Mouse (Mus musculus) ES-E14 (cell line): ENCODE measurements around the gene Txnl4b. TPM values are rescaled to one million over a fixed set of nuclear protein-coding genes. Genes with fewer than 3 reads are reported as not detected.

Experiments
- DNase-seq: peaks from one replicate; pipeline ENCODE4 v3.0.0-alpha.2; 2013; ENCODE audit warnings: low read depth, low spot score
- H3K27ac ChIP-seq: 2 replicates; pipeline ENCODE4 v1.5.1; 2012; ENCODE audit warnings: low read depth, mild to moderate bottlenecking, low read length, moderate library complexity, mixed read lengths; ENCODE audit not compliant: poor library complexity, insufficient read depth, severe bottlenecking
- H3K36me3 ChIP-seq: 2 replicates; pipeline ENCODE4 v1.6.1; 2012; ENCODE audit warnings: mild to moderate bottlenecking, low read length, moderate library complexity, mixed read lengths; ENCODE audit not compliant: control insufficient read depth, poor library complexity, insufficient read depth, severe bottlenecking
- H3K4me1 ChIP-seq, 2 experiments: fragments of 150-350 bp in 1 of 2; sonication (generic) in 1 of 2; 2 replicates each; pipeline ENCODE4 v1.6.1; 2012; ENCODE audit warnings: low read length in 2 of 2, mild to moderate bottlenecking in 1 of 2, mixed read lengths in 1 of 2; ENCODE audit not compliant: control insufficient read depth in 2 of 2, insufficient read depth in 2 of 2, poor library complexity in 1 of 2
- H3K4me3 ChIP-seq, 2 experiments: fragments of 150-350 bp in 1 of 2; sonication (generic) in 1 of 2; 2 replicates each; pipeline ENCODE4 v1.5.1; 2012; ENCODE audit warnings: low read length in 2 of 2, low read depth in 1 of 2, mild to moderate bottlenecking in 1 of 2, mixed read lengths in 1 of 2; ENCODE audit not compliant: insufficient read depth in 1 of 2, poor library complexity in 1 of 2, severe bottlenecking in 1 of 2
- H3K9ac ChIP-seq: 2 replicates; pipeline ENCODE4 v1.6.1; 2012; ENCODE audit warnings: low read depth, mild to moderate bottlenecking, low read length, mixed read lengths; ENCODE audit not compliant: poor library complexity, insufficient read depth, severe bottlenecking
- H3K9me3 ChIP-seq: fragments of 150-350 bp; sonication (generic); 2 replicates; pipeline ENCODE4 v1.6.1; 2012; ENCODE audit warnings: low read depth, mild to moderate bottlenecking, low read length; ENCODE audit not compliant: control insufficient read depth, insufficient read depth
- CHD2 ChIP-seq: IDR thresholded peaks from 2 replicates; pipeline ENCODE4 v1.6.1; 2014; ENCODE audit warnings: mild to moderate bottlenecking, low read depth, low read length, inconsistent platforms
- HCFC1 ChIP-seq: IDR thresholded peaks from 2 replicates; pipeline ENCODE4 v1.6.1; 2012; ENCODE audit warnings: low read length, inconsistent platforms, borderline replicate concordance; ENCODE audit not compliant: insufficient read depth
- MAFK ChIP-seq: IDR thresholded peaks from 2 replicates; pipeline ENCODE4 v1.6.1; 2014; ENCODE audit warnings: mild to moderate bottlenecking, low read depth, low read length, inconsistent platforms; ENCODE audit not compliant: insufficient read depth
- ZC3H11A ChIP-seq: IDR thresholded peaks from 2 replicates; pipeline ENCODE4 v1.6.1; 2012; ENCODE audit warnings: low read depth, mild to moderate bottlenecking, inconsistent platforms, low read length, borderline replicate concordance
- ZNF384 ChIP-seq: IDR thresholded peaks from 2 replicates; pipeline ENCODE4 v1.6.1; 2012; ENCODE audit warnings: low read depth, low read length, inconsistent platforms
- in situ Hi-C, 2 experiments: fragments of 600-800 bp; cut with MboI; formaldehyde crosslinking; loops; one replicate each; pipeline ENCODE4 v1.15.1; 2025; ENCODE audit warnings: low sequenced_read_pairs in 2 of 2, inconsistent platforms in 1 of 2; ENCODE audit not compliant: unreplicated experiment in 2 of 2
- total RNA-seq: library from RNA; depleted of rRNA; stranded (reverse); fragments of 300-350 nt; gene quantifications from 2 replicates; pipeline ENCODE4 v1.2.3, GENCODE M21; 2012

The Txnl4b gene
- total RNA-seq, 1 experiment = 7.8 TPM

DNA sequence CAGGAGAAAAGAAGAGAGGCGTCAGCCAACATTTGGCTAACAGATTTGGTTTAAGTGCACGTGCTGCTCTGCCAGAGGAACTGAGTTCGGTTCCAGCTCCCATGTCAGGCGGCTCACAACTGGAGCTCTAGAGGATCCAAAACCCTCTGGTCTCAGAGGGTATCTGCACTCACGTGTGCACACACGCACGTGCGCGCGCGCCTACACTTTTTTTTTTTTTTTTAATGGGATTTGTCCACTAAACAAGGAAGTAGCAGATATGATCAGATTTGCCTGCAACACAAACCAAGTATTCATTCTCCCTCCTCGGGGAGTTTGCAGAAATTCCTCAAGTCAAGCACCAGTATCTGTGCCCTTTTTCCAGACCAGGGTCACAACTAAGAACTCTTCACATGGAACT, 42.0 kb downstream of the Txnl4b start:
- Histone ChIP-seq H3K9me3 (no peaks in the 10 kb centered on the region), H3K9ac (peak overlapping the region; percentile 87), H3K4me1 (peaks cover 0 to 3% of the 10 kb centered on the region in 2 experiments; a peak in 2 of 4 replicates), H3K36me3 (peaks cover 20% of the 10 kb centered on the region), H3K27ac (no peak overlapping the region), H3K4me3 (peak overlapping the region; percentile 86 to 94)
- TF ChIP-seq ZNF384 (peak; percentile 71; the same call in 1 of the 2 replicates), CHD2 (no peak)
- DNase-seq = peak; percentile 19
- in situ Hi-C loops = no loop called here

DNA sequence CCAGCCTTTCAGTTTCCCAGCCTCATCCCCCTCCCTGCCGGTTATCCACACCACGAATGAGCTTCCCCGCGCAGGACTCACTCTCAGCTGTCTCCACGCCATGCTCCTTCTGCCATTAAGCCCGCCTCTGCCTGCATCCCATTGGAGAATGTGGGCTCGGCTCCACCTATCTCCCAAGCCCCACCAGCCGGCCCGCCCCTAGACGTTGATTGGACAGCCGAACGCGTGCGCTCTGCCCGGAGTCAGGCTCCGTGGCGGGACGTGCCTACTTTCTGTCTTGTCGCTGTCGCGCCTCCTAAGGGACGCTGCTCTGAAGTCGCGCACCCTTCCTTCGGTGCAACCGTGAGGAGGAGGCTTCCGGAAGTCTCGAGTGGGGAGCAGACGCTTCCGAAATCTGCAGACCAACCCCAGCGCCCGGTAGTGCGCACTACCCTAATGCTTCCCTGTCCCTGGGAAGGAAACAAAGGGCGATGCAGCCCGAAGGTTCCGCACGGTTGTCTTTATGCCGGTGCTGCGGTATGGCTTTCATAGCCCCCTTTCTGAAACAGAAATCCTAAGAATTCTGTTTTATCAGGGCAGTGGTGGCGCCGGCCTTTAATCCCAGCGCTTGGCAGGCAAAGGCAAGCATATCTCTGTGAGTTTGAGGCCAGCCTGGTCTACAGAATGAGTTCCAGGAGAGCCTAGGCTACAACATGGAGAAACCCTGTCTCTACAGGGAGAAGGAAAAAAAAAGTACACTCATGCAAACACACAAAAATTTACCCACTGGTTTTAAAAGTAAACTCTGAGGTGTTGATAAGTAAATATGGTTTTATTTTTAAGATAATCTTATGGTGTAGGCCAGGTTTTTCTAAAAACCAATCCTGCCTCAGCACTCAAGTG, 42.8 kb downstream of the Txnl4b start, which contains the start of gene Dhodh:
TSS of gene Dhodh (minus strand) at position 403 of the 882 bp plus-strand sequence.
- Histone ChIP-seq H3K4me3 (peak within 1 kb of the TSS; percentile 86 to 94), H3K27ac (peak within 1 kb of the TSS; percentile 62), H3K9me3 (no peaks in the 10 kb centered on the region), H3K9ac (peak within 1 kb of the TSS; percentile 87), H3K4me1 (peaks cover 0 to 3% of the 10 kb centered on the region in 2 experiments; a peak in 2 of 4 replicates), H3K36me3 (peaks cover 16% of the 10 kb centered on the region)
- DNase-seq = peak; percentile 93
- in situ Hi-C loops = no loop called here
- TF ChIP-seq ZC3H11A = no peak
- TF ChIP-seq HCFC1 = peak; percentile 85
- TF ChIP-seq ZNF384 = no peak; the same call in 1 of the 2 replicates
- no peak for TF ChIP-seq CHD2
- no peak for TF ChIP-seq MAFK

GRCm38 (mm10) chr8:109609153-109609502, 43.4 kb downstream of the Txnl4b start:
- TF ChIP-seq ZNF384 (no peak), ZC3H11A (no peak), CHD2 (no peak), HCFC1 (no peak), MAFK (no peak)
- Histone ChIP-seq H3K36me3 (peaks cover 9% of the 10 kb centered on the region; the same call in 1 of the 2 replicates), H3K4me1 (peaks cover 3% of the 10 kb centered on the region in 2 experiments; a peak in 2 of 4 replicates), H3K9me3 (no peaks in the 10 kb centered on the region), H3K27ac (no peak overlapping the region), H3K9ac (peak overlapping the region; percentile 53; the same call in 1 of the 2 replicates), H3K4me3 (peak overlapping the region; percentile 86 to 94; a peak in 3 of 4 replicates)
- in situ Hi-C loops = no loop called here
- DNase-seq = no peak

- H3K9ac ChIP-seq = peak within 1 kb of the TSS; percentile 58
- H3K4me3 ChIP-seq = peak within 1 kb of the TSS; percentile 23 to 62; a peak in 3 of 4 replicates
- H3K4me1 ChIP-seq = peaks cover 0 to 3% of the 10 kb centered on the region in 2 experiments; a peak in 1 of 4 replicates
- no peaks in the 10 kb centered on the region for H3K9me3 ChIP-seq
- DNase-seq = no peak
- TF ChIP-seq CHD2 = no peak
- no peak for TF ChIP-seq ZC3H11A
- no peak for TF ChIP-seq MAFK
- 0 out of 2 replicates have a peak, but pooled peaks have one; percentile 33 for TF ChIP-seq ZNF384
- no peak for TF ChIP-seq HCFC1
- H3K36me3 ChIP-seq = no peaks in the 10 kb centered on the region
- H3K27ac ChIP-seq = no peak within 1 kb of the TSS
- in situ Hi-C loops = no loop called here
Measured at GRCm38 (mm10) chr8:109614243-109615210, 48.8 kb downstream of the Txnl4b start, which contains the start of gene Pkd1l3. Pkd1l3 (plus strand) TSS chr8:109614517.
